Mouse (Mus musculus): Measurements from ENCODE around the gene Slc26a1.

DNA sequence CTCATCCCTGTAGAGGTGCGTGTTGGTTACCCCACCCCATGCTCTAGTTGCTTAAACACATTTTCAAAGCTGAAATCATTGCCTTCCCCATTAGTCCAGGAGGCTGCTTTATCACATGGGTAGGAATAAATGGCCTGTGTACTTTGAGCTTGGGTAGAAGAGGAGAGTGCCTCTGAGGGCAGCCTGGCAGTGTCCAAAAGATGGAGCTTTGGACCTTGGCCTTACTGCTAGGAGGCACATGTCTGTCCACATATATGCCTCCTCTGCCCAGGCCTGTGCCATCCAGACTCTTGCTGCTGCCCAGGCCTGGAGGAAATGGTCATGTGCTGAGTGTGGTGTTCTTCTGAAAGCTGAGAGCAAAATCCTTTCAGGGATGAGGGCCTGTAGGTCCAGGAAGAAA lies 33.0 kb upstream of the Slc26a1 start:
- TF ChIP-seq CTCF (IDR thresholded peaks at IDR 0.05; ENCODE audit: low read depth) = no peak
- no peak for TF ChIP-seq EP300 (optimal IDR thresholded peaks at IDR 0.05)

Data from stomach, postnatal 0 days (tissue).